8 mouse cellular contexts compared by ENCODE assay signal in genomic region chr3:88200161-88200971, GRCm38 (mm10). TPM values are rescaled to one million over a fixed set of nuclear protein-coding genes. Genes with fewer than 3 reads are reported as not detected.
A peak's percentile ranks its signal among the peaks of the same experiment; 100 is the strongest.
DNase-seq lines count a peak whose midpoint lies in the region; ATAC-seq lines count a peak whose summit lies in the region.

No protein-coding gene starts in this region.

- no peak for ATAC-seq in kidney, embryonic 14.5 days (ENCODE audit: low FRiP score, low TSS enrichment)
- no peak for ATAC-seq in limb, embryonic 13.5 days (ENCODE audit: low FRiP score, low read depth)
- ATAC-seq in stomach, embryonic 14.5 days (ENCODE audit: insufficient number of reproducible peaks, insufficient read depth, low FRiP score, low read depth), result no peak

- H3K27ac ChIP-seq in kidney, embryonic 14.5 days (ENCODE audit: low read depth, low read length), result no peak overlapping the region
- peak overlapping the region; percentile 98 for H3K27ac ChIP-seq in forebrain, embryonic 10.5 days
- H3K27ac ChIP-seq in limb, embryonic 13.5 days, result no peak overlapping the region
- H3K27ac ChIP-seq in stomach, embryonic 14.5 days (ENCODE audit: low read length), result no peak overlapping the region

- H3K4me1 ChIP-seq in kidney, embryonic 14.5 days (ENCODE audit: control insufficient read depth, insufficient read depth, low read length), result 0 out of 2 replicates have a peak, but pooled peaks cover 6% of the 10 kb centered on the region
- H3K4me1 ChIP-seq in forebrain, embryonic 10.5 days, result peaks cover 100% of the 10 kb centered on the region
- H3K4me1 ChIP-seq in limb, embryonic 13.5 days, result peaks cover 9% of the 10 kb centered on the region
- peaks cover 4% of the 10 kb centered on the region; the same call in 1 of the 2 replicates for H3K4me1 ChIP-seq in stomach, embryonic 14.5 days (ENCODE audit: control insufficient read depth, insufficient read depth, low read length)

- H3K36me3 ChIP-seq in kidney, embryonic 14.5 days (ENCODE audit: control insufficient read depth, insufficient read depth, low read length), result no peaks in the 10 kb centered on the region
- no peaks in the 10 kb centered on the region for H3K36me3 ChIP-seq in forebrain, embryonic 10.5 days (replicated peaks)
- H3K36me3 ChIP-seq in limb, embryonic 13.5 days, result no peaks in the 10 kb centered on the region
- no peaks in the 10 kb centered on the region for H3K36me3 ChIP-seq in stomach, embryonic 14.5 days (ENCODE audit: control insufficient read depth, insufficient read depth, low read length)

- 1% methylated on average over 61 of the region's 61 CpGs for WGBS in kidney, embryonic 14.5 days
- under 1% methylated on average over 61 of the region's 61 CpGs for WGBS in forebrain, embryonic 10.5 days
- WGBS in limb, embryonic 13.5 days, result under 1% methylated on average over 61 of the region's 61 CpGs
- under 1% methylated on average over 61 of the region's 61 CpGs for WGBS in stomach, embryonic 14.5 days

- H3K4me2 ChIP-seq in kidney, embryonic 14.5 days (replicated peaks; ENCODE audit: low read depth, low read length), result peak overlapping the region; percentile 36
- peak overlapping the region; percentile 56 for H3K4me2 ChIP-seq in limb, embryonic 13.5 days (replicated peaks)
- peak overlapping the region; percentile 38 for H3K4me2 ChIP-seq in stomach, embryonic 14.5 days (replicated peaks; ENCODE audit: low read depth, low read length)

- H3K27me3 ChIP-seq in kidney, embryonic 14.5 days (ENCODE audit: control insufficient read depth, insufficient read depth, low read length), result peaks cover 91% of the 10 kb centered on the region
- peaks cover 100% of the 10 kb centered on the region for H3K27me3 ChIP-seq in forebrain, embryonic 10.5 days (ENCODE audit: poor library complexity, severe bottlenecking)
- H3K27me3 ChIP-seq in limb, embryonic 13.5 days, result peaks cover 100% of the 10 kb centered on the region
- peaks cover 69% of the 10 kb centered on the region for H3K27me3 ChIP-seq in stomach, embryonic 14.5 days (ENCODE audit: control insufficient read depth, insufficient read depth, low read length)

- H3K4me3 ChIP-seq in kidney, embryonic 14.5 days (ENCODE audit: low read length), result peak overlapping the region; percentile 28
- H3K4me3 ChIP-seq in forebrain, embryonic 10.5 days, result peak overlapping the region; percentile 78
- peak overlapping the region; percentile 37 for H3K4me3 ChIP-seq in limb, embryonic 13.5 days
- H3K4me3 ChIP-seq in stomach, embryonic 14.5 days (ENCODE audit: low read depth, low read length), result peak overlapping the region; percentile 18

- no peaks in the 10 kb centered on the region for H3K9me3 ChIP-seq in kidney, embryonic 14.5 days (ENCODE audit: control insufficient read depth, low read length)
- no peaks in the 10 kb centered on the region for H3K9me3 ChIP-seq in forebrain, embryonic 10.5 days
- no peaks in the 10 kb centered on the region for H3K9me3 ChIP-seq in limb, embryonic 13.5 days
- H3K9me3 ChIP-seq in stomach, embryonic 14.5 days (ENCODE audit: control insufficient read depth, low read depth, low read length), result no peaks in the 10 kb centered on the region

- no peak for DNase-seq in kidney, adult 11 months
- DNase-seq in cerebellum, adult 18-20 months, result peak; percentile 51 to 74
- peak; percentile 63 for DNase-seq in forebrain, embryonic 10.5 days (ENCODE audit: extremely low spot score, low spot score)
- no peak for DNase-seq in T-cell, adult 2 months (ENCODE audit: low spot score)
- DNase-seq in MN1 (ENCODE audit: low spot score), result no peak

- H3K9ac ChIP-seq in kidney, embryonic 14.5 days (ENCODE audit: low read depth, low read length), result no peak overlapping the region
- peak overlapping the region; percentile 43; the same call in 1 of the 2 replicates for H3K9ac ChIP-seq in limb, embryonic 13.5 days
- H3K9ac ChIP-seq in stomach, embryonic 14.5 days (replicated peaks; ENCODE audit: low read depth, low read length), result 0 out of 2 replicates have a peak overlapping the region, but pooled peaks have one; percentile 7

RNA-seq across cellular contexts. Expression of gene Rhbg, which starts 54.1 kb away (rescaled TPM):
- polyA plus RNA-seq in kidney, embryonic 14.5 days (2014; fragmentation: Nextera tagmentation; extraction: Ambion mirVana), result 2.2 and 3.7 TPM in 2 replicates
- 0.37 and 0.38 TPM in 2 replicates for polyA plus RNA-seq in forebrain, embryonic 10.5 days (2016; fragmentation: Nextera tagmentation; extraction: Ambion mirVana)
- polyA plus RNA-seq in limb, embryonic 13.5 days (2015; fragmentation: Nextera tagmentation; extraction: Ambion mirVana), result 4.8 and 5.7 TPM in 2 replicates
- polyA plus RNA-seq in stomach, embryonic 14.5 days (2014; fragmentation: Nextera tagmentation; extraction: Ambion mirVana), result 3.2 and 4.2 TPM in 2 replicates

RNA-seq across cellular contexts. Expression of gene Mef2d, which starts 58.2 kb away (rescaled TPM):
- 12.6 and 21.8 TPM in 2 replicates for polyA plus RNA-seq in kidney, embryonic 14.5 days (2014; fragmentation: Nextera tagmentation; extraction: Ambion mirVana)
- 9.4 and 11.1 TPM in 2 replicates for polyA plus RNA-seq in forebrain, embryonic 10.5 days (2016; fragmentation: Nextera tagmentation; extraction: Ambion mirVana)
- polyA plus RNA-seq in limb, embryonic 13.5 days (2015; fragmentation: Nextera tagmentation; extraction: Ambion mirVana), result 16.4 and 19.7 TPM in 2 replicates
- 19.5 and 20.1 TPM in 2 replicates for polyA plus RNA-seq in stomach, embryonic 14.5 days (2014; fragmentation: Nextera tagmentation; extraction: Ambion mirVana)

Comparison
In these comparisons a context has a peak if more than half of its experiments do, and no peak if none do; other contexts are left out.
1. H3K4me3 ChIP-seq: peak in every context shown above with its lines; median percentile 78 in forebrain, embryonic 10.5 days; 37 in limb, embryonic 13.5 days; 28 in kidney, embryonic 14.5 days; 18 in stomach, embryonic 14.5 days.
2. DNase-seq: peak in cerebellum, adult 18-20 months (2 of 2) and forebrain, embryonic 10.5 days (single experiment); none in kidney, adult 11 months (single experiment), T-cell, adult 2 months (single experiment) and MN1 (single experiment).
3. Peak in every context shown above with its lines, with median percentiles within 50 percentile points of each other: H3K4me2 ChIP-seq.